Comparison of ENCODE assay signal across 8 mouse cellular contexts in the genomic region with DNA sequence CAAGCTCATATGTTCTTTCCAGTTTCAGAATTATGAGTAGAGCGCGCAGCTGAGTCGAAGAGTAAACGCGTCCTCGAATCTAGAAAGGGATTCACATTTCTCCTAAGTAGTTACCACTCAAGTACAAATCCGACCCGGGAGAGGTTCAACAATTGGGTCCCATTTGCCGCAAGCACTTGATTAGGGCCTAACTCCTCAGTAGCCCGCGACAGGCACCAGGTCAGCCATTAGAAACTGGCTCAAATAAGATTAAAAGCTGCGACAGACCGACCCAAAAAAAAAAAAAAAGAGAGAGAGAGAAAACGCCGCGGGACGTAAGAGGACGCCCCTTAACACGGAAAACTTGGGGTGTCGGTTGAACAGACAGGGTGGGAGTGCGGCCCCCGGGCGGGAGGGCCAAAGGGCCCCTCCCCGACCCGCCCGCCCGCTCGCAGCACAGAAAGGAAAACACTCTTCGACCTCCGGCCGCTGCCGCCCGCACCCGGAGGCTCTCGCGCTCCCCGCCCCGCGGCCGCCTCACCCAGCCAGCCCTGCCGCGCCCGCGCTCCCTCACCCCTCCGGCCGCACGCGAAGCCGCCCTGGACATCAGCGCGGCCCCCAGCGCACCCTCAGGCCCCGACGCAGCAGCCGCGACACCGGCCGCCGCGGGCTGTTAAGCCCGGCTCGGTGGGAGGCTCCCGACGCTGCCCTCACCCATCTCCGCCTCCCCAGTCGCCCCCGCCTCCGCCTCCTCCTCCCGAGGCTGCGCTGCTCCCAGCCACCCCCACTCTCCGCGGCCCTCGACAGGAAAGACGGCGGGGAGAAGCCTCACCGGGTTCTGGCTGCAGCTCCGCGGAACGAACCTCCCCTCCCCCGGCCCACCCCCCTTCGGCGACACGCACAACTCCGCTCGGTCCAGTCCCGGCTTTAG. TPM values are rescaled to one million over a fixed set of nuclear protein-coding genes. Genes with fewer than 3 reads are reported as not detected.
DNase-seq lines count a peak whose midpoint lies in the region; ATAC-seq and TF ChIP-seq lines count a peak whose summit lies in the region.
"Not testable (repeated sequence)": the region's sequence is repeated elsewhere in the genome, so short reads cannot be mapped to it uniquely, and the experiment has no call there.

No protein-coding gene starts in this region.

- not testable (repeated sequence) for TF ChIP-seq CTCF in bone marrow macrophage, adult 2 months (IDR thresholded peaks at IDR 0.05; ENCODE audit: low read depth, low read length); embryonic fibroblast, embryonic 13.5 days (IDR thresholded peaks at IDR 0.05; ENCODE audit: borderline replicate concordance, insufficient read depth, low read length)

- H3K4me3 ChIP-seq in bone marrow macrophage, adult 2 months (ENCODE audit: insufficient read depth, low read length) = peak overlapping the region; percentile 76
- H3K4me3 ChIP-seq in embryonic fibroblast, embryonic 13.5 days (ENCODE audit: insufficient read depth, low read length) = peak overlapping the region; percentile 98
- H3K4me3 ChIP-seq in heart, embryonic 11.5 days (ENCODE audit: low read depth, low read length) = peak overlapping the region; percentile 79
- H3K4me3 ChIP-seq in kidney, embryonic 14.5 days (ENCODE audit: low read length) = peak overlapping the region; percentile 67
- peak overlapping the region; percentile 80 for H3K4me3 ChIP-seq in liver, embryonic 13.5 days (replicated peaks)

- WGBS in heart, embryonic 11.5 days (ENCODE audit: insufficient replicate concordance) = under 1% methylated on average over 32 of the region's 86 CpGs
- WGBS in kidney, embryonic 14.5 days = under 1% methylated on average over 44 of the region's 86 CpGs
- WGBS in liver, embryonic 13.5 days (ENCODE audit: insufficient replicate concordance) = under 1% methylated on average over 44 of the region's 86 CpGs

- peak; percentile 78 for ATAC-seq in heart, embryonic 11.5 days (replicated peaks; ENCODE audit: insufficient number of reproducible peaks, low FRiP score, low TSS enrichment)
- not testable (repeated sequence) for ATAC-seq in kidney, embryonic 14.5 days (ENCODE audit: low FRiP score, low TSS enrichment)
- peak; percentile 82 for ATAC-seq in liver, embryonic 13.5 days (ENCODE audit: low read depth)

- peak overlapping the region; percentile 73 for H3K9ac ChIP-seq in heart, embryonic 11.5 days (ENCODE audit: low read depth, low read length)
- H3K9ac ChIP-seq in kidney, embryonic 14.5 days (ENCODE audit: low read depth, low read length) = peak overlapping the region; percentile 89
- H3K9ac ChIP-seq in liver, embryonic 13.5 days = peak overlapping the region; percentile 87

- peak overlapping the region; percentile 68 for H3K4me2 ChIP-seq in heart, embryonic 11.5 days
- H3K4me2 ChIP-seq in kidney, embryonic 14.5 days (replicated peaks; ENCODE audit: low read depth, low read length) = peak overlapping the region; percentile 62
- peak overlapping the region; percentile 73 for H3K4me2 ChIP-seq in liver, embryonic 13.5 days

- H3K27ac ChIP-seq in bone marrow macrophage, adult 2 months (ENCODE audit: insufficient read depth, low read depth, low read length) = peak overlapping the region; percentile 62
- H3K27ac ChIP-seq in embryonic fibroblast, embryonic 13.5 days (ENCODE audit: insufficient read depth, low read length) = peak overlapping the region; percentile 85
- H3K27ac ChIP-seq in heart, embryonic 11.5 days (ENCODE audit: low read depth, low read length) = peak overlapping the region; percentile 92
- H3K27ac ChIP-seq in kidney, embryonic 14.5 days (ENCODE audit: low read depth, low read length) = peak overlapping the region; percentile 88
- peak overlapping the region; percentile 87 for H3K27ac ChIP-seq in liver, embryonic 13.5 days

- H3K4me1 ChIP-seq in bone marrow macrophage, adult 2 months (ENCODE audit: control insufficient read depth, insufficient read depth, low read length); embryonic fibroblast, embryonic 13.5 days (ENCODE audit: control insufficient read depth, insufficient read depth, low read length); kidney, embryonic 14.5 days (ENCODE audit: control insufficient read depth, insufficient read depth, low read length): not testable (repeated sequence)
- H3K4me1 ChIP-seq in heart, embryonic 11.5 days (ENCODE audit: control insufficient read depth, insufficient read depth, low read length) = peaks cover 10% of the 10 kb centered on the region
- peaks cover 31% of the 10 kb centered on the region for H3K4me1 ChIP-seq in liver, embryonic 13.5 days (replicated peaks)

- H3K9me3 ChIP-seq in heart, embryonic 11.5 days (replicated peaks; ENCODE audit: control insufficient read depth, low read length); kidney, embryonic 14.5 days (ENCODE audit: control insufficient read depth, low read length); liver, embryonic 13.5 days (replicated peaks): not testable (repeated sequence)

- H3K27me3 ChIP-seq in heart, embryonic 11.5 days (ENCODE audit: control insufficient read depth, insufficient read depth, low read length); kidney, embryonic 14.5 days (ENCODE audit: control insufficient read depth, insufficient read depth, low read length); liver, embryonic 13.5 days; splenic B cell, adult 2 months (ENCODE audit: control insufficient read depth, insufficient read depth, low read length, poor library complexity, severe bottlenecking): not testable (repeated sequence)

- TF ChIP-seq POLR2A in bone marrow macrophage, adult 2 months (IDR thresholded peaks at IDR 0.05; ENCODE audit: borderline replicate concordance, low read depth, low read length); embryonic fibroblast, embryonic 13.5 days (IDR thresholded peaks at IDR 0.05; ENCODE audit: low read depth, low read length): not testable (repeated sequence)

- not testable (repeated sequence) for H3K36me3 ChIP-seq in heart, embryonic 11.5 days (ENCODE audit: control insufficient read depth, insufficient read depth, low read length); kidney, embryonic 14.5 days (ENCODE audit: control insufficient read depth, insufficient read depth, low read length); liver, embryonic 13.5 days; splenic B cell, adult 2 months (ENCODE audit: control insufficient read depth, insufficient read depth, low read length, poor library complexity, severe bottlenecking)

- DNase-seq in A20 (ENCODE audit: low read depth, low spot score) = peak; percentile 68
- peak; percentile 56 for DNase-seq in liver, embryonic 13.5 days
- DNase-seq in naive thymus-derived CD4-positive, alpha-beta T cell, adult 2 months (ENCODE audit: low read depth) = peak; percentile 57
- DNase-seq in splenic B cell, adult 2 months (ENCODE audit: low read depth, low spot score) = peak; percentile 47

RNA-seq across cellular contexts. Expression of a gene that starts 0.5 kb away (rescaled TPM):
- polyA plus RNA-seq in bone marrow macrophage, adult 2 months (2012; ENCODE audit: insufficient read depth, insufficient read length, missing spikeins) = 36.6 and 38.7 TPM in 2 replicates
- polyA plus RNA-seq in embryonic fibroblast, embryonic 13.5 days (2011; ENCODE audit: insufficient read length, low read depth, missing spikeins) = 34.6 and 43.3 TPM in 2 replicates
- polyA plus RNA-seq in heart, embryonic 11.5 days (2014; fragmentation: Nextera tagmentation; extraction: Ambion mirVana) = 17.4 and 18.3 TPM in 2 replicates
- polyA plus RNA-seq in kidney, embryonic 14.5 days (2014; fragmentation: Nextera tagmentation; extraction: Ambion mirVana) = 27.4 and 31.5 TPM in 2 replicates
- 9.1 and 10.7 TPM in 2 replicates for polyA plus RNA-seq in liver, embryonic 13.5 days (2015; fragmentation: Nextera tagmentation; extraction: Ambion mirVana)

RNA-seq across cellular contexts. Expression of a gene that starts 32.9 kb away (rescaled TPM):
- polyA plus RNA-seq in bone marrow macrophage, adult 2 months (2012; ENCODE audit: insufficient read depth, insufficient read length, missing spikeins) = 15.5 and 19.7 TPM in 2 replicates
- 47.7 and 57.4 TPM in 2 replicates for polyA plus RNA-seq in embryonic fibroblast, embryonic 13.5 days (2011; ENCODE audit: insufficient read length, low read depth, missing spikeins)
- 33.7 and 36.7 TPM in 2 replicates for polyA plus RNA-seq in heart, embryonic 11.5 days (2014; fragmentation: Nextera tagmentation; extraction: Ambion mirVana)
- 46.7 and 47.7 TPM in 2 replicates for polyA plus RNA-seq in kidney, embryonic 14.5 days (2014; fragmentation: Nextera tagmentation; extraction: Ambion mirVana)
- polyA plus RNA-seq in liver, embryonic 13.5 days (2015; fragmentation: Nextera tagmentation; extraction: Ambion mirVana) = 13.6 and 15.9 TPM in 2 replicates
